Mouse (Mus musculus) olfactory bulb, adult 2 months (tissue): Measurements from ENCODE around the gene Rap1gap2.

Experiments used
- CTCF ChIP-seq: fragments of 200-500 bp; IDR thresholded peaks from 2 replicates; pipeline ENCODE4 v1.5.1; 2012; ENCODE audit warnings: low read depth, mild to moderate bottlenecking, low read length, moderate library complexity; ENCODE audit not compliant: insufficient read depth
- POLR2A ChIP-seq: fragments of 200-500 bp; IDR thresholded peaks from 2 replicates; pipeline ENCODE4 v1.6.1; 2012; ENCODE audit warnings: mild to moderate bottlenecking, low read depth, low read length, moderate library complexity; ENCODE audit not compliant: insufficient read depth

DNA sequence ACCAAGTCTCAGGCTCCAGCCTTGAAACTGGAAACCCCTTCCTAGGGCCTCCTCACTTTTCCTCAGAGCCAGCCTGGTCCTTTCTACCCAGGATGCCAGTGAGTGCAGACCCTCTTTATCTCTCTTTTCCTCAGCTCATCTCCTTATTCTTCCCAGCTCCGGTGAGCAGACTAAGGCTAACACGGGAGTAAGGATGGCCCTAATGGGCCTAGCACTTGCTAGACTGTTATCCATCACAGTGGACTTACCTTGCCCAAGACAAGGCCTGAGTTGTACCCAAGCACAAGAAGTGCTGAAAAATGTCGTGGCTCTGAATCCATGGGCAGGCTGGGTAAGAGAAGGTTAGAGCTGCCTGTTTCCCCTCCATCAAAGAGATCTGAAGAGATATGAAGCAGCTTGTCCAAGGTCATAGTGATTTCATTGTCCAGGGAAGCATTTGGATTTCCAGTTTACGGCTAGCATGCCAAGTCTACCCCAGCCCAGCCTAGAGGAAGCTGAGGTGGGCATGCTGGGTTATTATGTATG is 39.9 kb upstream of the Rap1gap2 start:
- TF ChIP-seq POLR2A: no peak
- no peak for TF ChIP-seq CTCF
